Mouse (Mus musculus): ENCODE data around the gene Kcnd2. TPM values are rescaled to one million over a fixed set of nuclear protein-coding genes. Genes with fewer than 3 reads are reported as not detected.

The Kcnd2 gene
- total and polyA plus RNA-seq, 3 experiments: 0.05 TPM; not detected in 2

DNA sequence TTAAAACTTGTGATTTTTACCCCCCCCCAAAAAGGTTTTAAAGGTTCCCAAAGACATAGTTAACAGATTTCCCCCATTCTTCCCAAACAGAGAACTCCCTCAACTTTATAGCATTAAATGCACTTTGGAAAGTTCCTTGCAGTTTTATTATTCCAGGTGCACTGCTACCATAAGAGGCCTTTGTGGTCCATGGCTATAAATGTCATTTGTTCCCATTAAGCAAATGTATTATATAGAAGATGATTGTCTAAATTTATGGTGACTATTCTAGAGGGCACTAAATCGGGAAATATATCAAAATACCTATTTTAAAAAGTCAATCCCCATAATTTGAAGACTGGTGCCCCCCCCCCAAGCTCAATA, 554.1 kb downstream of the Kcnd2 start:
- Histone ChIP-seq H3K9me3 (replicated peaks) (no peaks in the 10 kb centered on the region), H3K4me3 (ENCODE audit: low read depth, low read length) (no peak overlapping the region), H3K27me3 (ENCODE audit: insufficient read depth, low read length) (peaks cover 8% of the 10 kb centered on the region; the same call in 1 of the 2 replicates), H3K36me3 (replicated peaks) (no peaks in the 10 kb centered on the region), H3K4me1 (ENCODE audit: insufficient read depth, low read depth, low read length) (no peaks in the 10 kb centered on the region)
- TF ChIP-seq POLR2AphosphoS5 (IDR thresholded peaks at IDR 0.05; ENCODE audit: insufficient replicate concordance, low read depth, low read length) (no peak), TAL1 (conservative IDR thresholded peaks at IDR 0.05; ENCODE audit: low read depth, low read length) (no peak), CTCF (IDR thresholded peaks at IDR 0.05; ENCODE audit: low read depth, low read length) (no peak), GATA2 (IDR thresholded peaks at IDR 0.05; ENCODE audit: borderline replicate concordance, low read depth, low read length) (no peak), GATA1 (IDR thresholded peaks at IDR 0.05; ENCODE audit: borderline replicate concordance, low read length) (no peak)
- DNase-seq (ENCODE audit: low spot score) (no peak), ATAC-seq (ENCODE audit: extremely low read depth, insufficient number of reproducible peaks, low FRiP score, poor library complexity, severe bottlenecking) (no peak)

DNA sequence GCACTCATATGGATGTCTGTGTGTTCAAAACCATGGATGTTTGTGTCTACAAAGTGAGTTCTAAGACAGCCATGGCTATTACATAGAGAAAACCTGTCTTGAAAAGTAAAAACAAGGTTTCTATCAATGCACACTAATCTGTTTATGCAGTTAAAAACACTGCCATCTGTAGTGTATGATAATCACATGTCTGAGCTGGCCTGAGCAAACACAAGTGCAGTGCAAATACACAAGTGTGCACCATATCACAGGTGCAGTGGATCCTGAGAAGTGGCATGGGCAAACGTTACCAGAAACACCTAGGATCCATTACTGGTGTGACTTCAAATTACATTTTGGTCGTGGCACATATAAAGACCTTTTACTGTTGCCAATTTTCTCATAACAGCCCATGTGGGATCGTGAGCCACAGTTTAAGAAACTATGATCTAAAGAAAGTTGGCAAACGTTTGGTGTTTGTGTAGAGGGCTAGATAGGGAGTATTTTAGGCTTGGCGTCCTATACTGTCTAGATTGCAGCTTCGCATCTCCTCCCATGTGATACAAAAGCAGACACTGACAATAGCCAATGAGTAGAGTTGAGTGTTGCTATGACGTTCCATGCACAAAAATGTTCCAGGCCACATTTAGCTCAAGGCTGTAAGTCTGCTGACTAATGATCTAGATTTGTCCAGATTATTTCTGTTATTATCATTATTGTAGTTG, 559.1 kb downstream of the Kcnd2 start:
- H3K36me3 ChIP-seq (replicated peaks): no peaks in the 10 kb centered on the region
- H3K4me3 ChIP-seq (ENCODE audit: low read depth, low read length): no peak overlapping the region
- H3K4me1 ChIP-seq (ENCODE audit: insufficient read depth, low read depth, low read length): no peaks in the 10 kb centered on the region
- peaks cover 5% of the 10 kb centered on the region; the same call in 1 of the 2 replicates for H3K27me3 ChIP-seq (ENCODE audit: insufficient read depth, low read length)
- DNase-seq (ENCODE audit: low spot score) (no peak), ATAC-seq (ENCODE audit: extremely low read depth, insufficient number of reproducible peaks, low FRiP score, poor library complexity, severe bottlenecking) (no peak)
- no peaks in the 10 kb centered on the region for H3K9me3 ChIP-seq (replicated peaks)
- TF ChIP-seq TAL1 (conservative IDR thresholded peaks at IDR 0.05; ENCODE audit: low read depth, low read length): no peak
- TF ChIP-seq POLR2AphosphoS5 (IDR thresholded peaks at IDR 0.05; ENCODE audit: insufficient replicate concordance, low read depth, low read length): no peak
- no peak for TF ChIP-seq GATA1 (IDR thresholded peaks at IDR 0.05; ENCODE audit: borderline replicate concordance, low read length)

Measured in G1E (cell line).